Mouse (Mus musculus): ENCODE results near the gene Opa3. TPM values are rescaled to one million over a fixed set of nuclear protein-coding genes. Genes with fewer than 3 reads are reported as not detected.

Gene Opa3
- polyA plus RNA-seq, 1 experiment from 2014 or later, result 40.5 TPM

DNA sequence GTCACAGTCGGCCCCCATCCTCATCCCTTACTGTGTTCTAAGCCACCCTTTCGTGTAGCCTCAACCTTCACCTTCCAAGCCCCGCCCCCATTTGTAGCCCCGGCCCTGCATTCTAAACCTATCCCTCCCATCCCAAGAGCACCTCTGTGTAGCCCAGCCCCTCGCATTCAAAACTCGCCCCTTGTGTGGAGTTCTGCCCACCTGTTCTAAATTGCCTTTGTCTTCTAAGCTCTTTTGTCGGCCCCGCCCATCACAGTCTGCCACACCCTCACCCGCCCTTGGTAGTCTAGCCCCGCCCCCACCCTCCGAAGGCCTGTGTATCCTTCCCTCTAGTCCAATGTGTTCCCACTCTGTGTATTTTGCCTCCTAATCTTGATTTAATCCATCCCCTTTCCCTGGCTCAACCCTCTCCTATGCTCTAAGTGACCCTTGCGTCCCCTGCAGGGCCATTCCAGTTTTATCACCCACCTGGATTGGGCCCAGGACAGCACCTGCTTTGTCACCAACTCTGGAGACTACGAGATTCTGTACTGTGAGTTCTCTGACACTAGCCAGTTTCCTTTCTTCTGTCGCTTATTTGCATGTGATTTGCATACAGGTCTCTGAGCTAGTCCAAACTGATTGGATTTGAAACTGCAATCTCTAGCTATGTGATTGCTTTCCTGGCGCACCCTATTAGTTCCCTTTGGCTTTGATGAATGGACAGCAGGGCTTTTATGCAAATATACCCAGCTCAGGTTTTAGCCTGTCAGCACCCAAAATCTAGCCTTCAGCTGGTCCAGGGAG is 25.9 kb upstream of the Opa3 start:
- H3K9me3 ChIP-seq, result no peaks in the 10 kb centered on the region
- H3K9ac ChIP-seq (replicated peaks), result no peak overlapping the region
- no peaks in the 10 kb centered on the region for H3K4me1 ChIP-seq (replicated peaks)
- H3K36me3 ChIP-seq, result peaks cover 60% of the 10 kb centered on the region
- H3K4me3 ChIP-seq (replicated peaks), result no peak overlapping the region
- H3K4me2 ChIP-seq (replicated peaks), result no peak overlapping the region
- no peaks in the 10 kb centered on the region for H3K27me3 ChIP-seq
- H3K27ac ChIP-seq, result no peak overlapping the region
- 0 out of 2 replicates have a peak, but pooled peaks have one; percentile 27 for ATAC-seq
- WGBS, result 61% methylated on average over 15 of the region's 15 CpGs

DNA sequence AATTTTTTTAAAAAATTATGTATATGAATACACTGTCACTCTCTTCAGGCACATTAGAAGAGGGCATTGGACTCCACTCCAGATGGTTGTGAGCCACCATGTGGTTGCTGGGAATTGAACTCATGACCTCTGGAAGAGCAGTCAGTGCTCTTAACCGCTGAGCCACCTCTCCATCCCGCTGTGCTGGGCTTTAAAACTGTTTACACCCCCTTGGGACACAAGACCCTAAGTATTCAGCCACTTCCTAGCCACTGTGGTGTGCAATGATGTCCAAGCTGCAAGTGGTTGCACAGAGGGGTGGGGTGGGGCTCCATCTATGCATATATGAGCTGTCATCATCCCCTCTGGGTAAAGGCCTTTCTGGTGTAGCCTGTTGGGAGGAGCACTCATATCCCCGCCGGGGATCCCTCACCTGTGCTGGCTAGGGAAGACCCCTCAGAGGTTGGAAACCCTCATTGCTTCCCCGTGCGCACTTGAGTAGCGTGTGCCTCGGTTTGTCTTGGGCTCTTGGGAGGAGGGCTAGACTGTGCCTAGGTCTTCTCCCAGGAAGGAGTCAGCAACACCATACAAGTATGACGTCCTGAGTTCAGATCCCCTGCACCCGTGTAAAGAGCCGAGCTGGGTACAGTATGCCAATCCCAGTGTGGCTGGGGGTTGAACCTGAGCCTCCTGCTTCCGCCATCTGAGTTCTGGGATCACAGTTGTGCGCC is 19.8 kb upstream of the Opa3 start:
- Histone ChIP-seq H3K9ac (replicated peaks) (no peak overlapping the region), H3K4me1 (replicated peaks) (peaks cover 9% of the 10 kb centered on the region), H3K9me3 (no peaks in the 10 kb centered on the region), H3K27ac (no peak overlapping the region), H3K27me3 (peaks cover 11% of the 10 kb centered on the region), H3K4me3 (replicated peaks) (no peak overlapping the region), H3K36me3 (peaks cover 31% of the 10 kb centered on the region), H3K4me2 (replicated peaks) (no peak overlapping the region)
- WGBS, result 79% methylated on average over 13 of the region's 13 CpGs
- ATAC-seq, result no peak; the same call in 1 of the 2 replicates

DNA sequence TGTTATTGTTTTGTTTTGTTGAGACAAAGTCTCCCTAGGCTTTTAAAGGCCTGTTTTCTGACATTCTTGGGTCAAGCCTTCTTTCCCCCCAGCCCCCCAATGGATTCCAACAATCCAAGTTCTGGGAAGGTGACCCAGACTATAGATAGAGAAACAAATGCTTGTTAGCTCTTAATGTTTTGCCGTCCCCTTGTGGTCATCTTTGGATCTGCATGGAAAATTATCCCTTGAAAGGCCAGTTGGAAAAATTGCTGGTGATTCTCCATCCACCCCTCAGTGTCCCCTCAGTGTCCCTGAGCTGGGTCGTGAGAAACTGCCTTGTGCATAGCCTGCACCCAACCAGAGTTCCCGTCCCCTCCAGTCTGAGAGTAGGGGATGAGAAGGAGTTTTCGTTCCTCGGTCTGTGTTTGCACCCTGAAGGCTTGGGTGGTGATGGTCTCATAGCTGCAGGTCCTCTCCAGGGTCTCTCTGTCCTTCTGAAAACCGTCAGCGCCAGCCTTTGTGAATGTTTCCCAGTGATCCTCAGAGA is 19.1 kb upstream of the Opa3 start:
- no peaks in the 10 kb centered on the region for H3K9me3 ChIP-seq
- H3K4me2 ChIP-seq (replicated peaks), result no peak overlapping the region
- WGBS, result 58% methylated on average over 7 of the region's 7 CpGs
- no peak overlapping the region for H3K4me3 ChIP-seq (replicated peaks)
- peaks cover 26% of the 10 kb centered on the region for H3K36me3 ChIP-seq
- H3K4me1 ChIP-seq (replicated peaks), result peaks cover 9% of the 10 kb centered on the region
- no peak for ATAC-seq
- no peak overlapping the region for H3K9ac ChIP-seq (replicated peaks)
- H3K27ac ChIP-seq, result no peak overlapping the region
- peaks cover 15% of the 10 kb centered on the region for H3K27me3 ChIP-seq

- 80% methylated on average over 4 of the region's 4 CpGs for WGBS
- peaks cover 9% of the 10 kb centered on the region for H3K4me1 ChIP-seq (replicated peaks)
- no peak for ATAC-seq
These were observed 18.6 kb upstream of the Opa3 start for GRCm38 (mm10) chr7:19209494-19209893.

GRCm38 (mm10) chr7:19210010-19210409 is 18.1 kb upstream of the Opa3 start:
- no peak overlapping the region for H3K4me2 ChIP-seq (replicated peaks)
- 88% methylated on average over 5 of the region's 5 CpGs for WGBS
- peaks cover 9% of the 10 kb centered on the region for H3K4me1 ChIP-seq (replicated peaks)
- peaks cover 16% of the 10 kb centered on the region for H3K36me3 ChIP-seq
- H3K27ac ChIP-seq, result no peak overlapping the region
- ATAC-seq, result no peak
- H3K9me3 ChIP-seq, result no peaks in the 10 kb centered on the region
- H3K27me3 ChIP-seq, result peaks cover 19% of the 10 kb centered on the region
- H3K4me3 ChIP-seq (replicated peaks), result no peak overlapping the region
- H3K9ac ChIP-seq (replicated peaks), result no peak overlapping the region

More at GRCm38 (mm10) chr7:19209494-19209893, 18.6 kb upstream of the Opa3 start:
- peaks cover 19% of the 10 kb centered on the region for H3K27me3 ChIP-seq
- no peak overlapping the region for H3K4me3 ChIP-seq (replicated peaks)
- H3K4me2 ChIP-seq (replicated peaks), result no peak overlapping the region
- no peak overlapping the region for H3K9ac ChIP-seq (replicated peaks)
- no peak overlapping the region for H3K27ac ChIP-seq
- H3K9me3 ChIP-seq, result no peaks in the 10 kb centered on the region
- H3K36me3 ChIP-seq, result peaks cover 21% of the 10 kb centered on the region

GRCm38 (mm10) chr7:19211041-19211675 is 17.0 kb upstream of the Opa3 start:
- peaks cover 19% of the 10 kb centered on the region for H3K27me3 ChIP-seq
- H3K9me3 ChIP-seq, result no peaks in the 10 kb centered on the region
- ATAC-seq, result no peak
- no peak overlapping the region for H3K4me2 ChIP-seq (replicated peaks)
- peaks cover 5% of the 10 kb centered on the region; the same call in 1 of the 2 replicates for H3K36me3 ChIP-seq
- no peak overlapping the region for H3K9ac ChIP-seq (replicated peaks)
- H3K4me3 ChIP-seq (replicated peaks), result no peak overlapping the region
- 43% methylated on average over 5 of the region's 5 CpGs for WGBS
- H3K27ac ChIP-seq, result no peak overlapping the region
- H3K4me1 ChIP-seq (replicated peaks), result peaks cover 12% of the 10 kb centered on the region

GRCm38 (mm10) chr7:19211996-19212755 is 16.0 kb upstream of the Opa3 start, which contains the start of gene Gpr4:
Gpr4 (plus strand) TSS chr7:19212538.
- H3K4me3 ChIP-seq (replicated peaks), result peak within 1 kb of the TSS; percentile 46
- no peaks in the 10 kb centered on the region for H3K9me3 ChIP-seq
- no peak within 1 kb of the TSS; the same call in 1 of the 2 replicates for H3K27ac ChIP-seq
- peaks cover 19% of the 10 kb centered on the region for H3K27me3 ChIP-seq
- WGBS, result 2% methylated on average over 29 of the region's 30 CpGs
- peaks cover 5% of the 10 kb centered on the region; the same call in 1 of the 2 replicates for H3K36me3 ChIP-seq
- peak within 1 kb of the TSS; percentile 72 for H3K4me2 ChIP-seq (replicated peaks)
- ATAC-seq, result peak; percentile 81
- peak within 1 kb of the TSS; percentile 61 for H3K9ac ChIP-seq (replicated peaks)
- H3K4me1 ChIP-seq (replicated peaks), result peaks cover 12% of the 10 kb centered on the region

- H3K27ac ChIP-seq, result no peak overlapping the region
- H3K9me3 ChIP-seq, result no peaks in the 10 kb centered on the region
- WGBS, result 68% methylated on average over 2 of the region's 2 CpGs
- no peak overlapping the region for H3K4me3 ChIP-seq (replicated peaks)
- H3K9ac ChIP-seq (replicated peaks), result no peak overlapping the region
- ATAC-seq, result no peak
- H3K27me3 ChIP-seq, result peaks cover 19% of the 10 kb centered on the region
- H3K36me3 ChIP-seq, result no peaks in the 10 kb centered on the region
- H3K4me2 ChIP-seq (replicated peaks), result peak overlapping the region; percentile 72; the same call in 1 of the 2 replicates
- H3K4me1 ChIP-seq (replicated peaks), result peaks cover 12% of the 10 kb centered on the region
These were observed 14.7 kb upstream of the Opa3 start for GRCm38 (mm10) chr7:19213385-19213784.

- peaks cover 19% of the 10 kb centered on the region for H3K27me3 ChIP-seq
- H3K36me3 ChIP-seq, result no peaks in the 10 kb centered on the region
- H3K9me3 ChIP-seq, result no peaks in the 10 kb centered on the region
- 77% methylated on average over 7 of the region's 7 CpGs for WGBS
- peaks cover 12% of the 10 kb centered on the region for H3K4me1 ChIP-seq (replicated peaks)
- H3K27ac ChIP-seq, result no peak overlapping the region
- no peak overlapping the region for H3K9ac ChIP-seq (replicated peaks)
- no peak for ATAC-seq
- no peak overlapping the region for H3K4me2 ChIP-seq (replicated peaks)
- H3K4me3 ChIP-seq (replicated peaks), result no peak overlapping the region
These were observed 13.8 kb upstream of the Opa3 start for GRCm38 (mm10) chr7:19214369-19214768.

- H3K4me2 ChIP-seq (replicated peaks), result no peak overlapping the region
- peaks cover 19% of the 10 kb centered on the region for H3K27me3 ChIP-seq
- H3K27ac ChIP-seq, result no peak overlapping the region
- ATAC-seq, result no peak
- no peak overlapping the region for H3K9ac ChIP-seq (replicated peaks)
- no peaks in the 10 kb centered on the region for H3K36me3 ChIP-seq
- peaks cover 12% of the 10 kb centered on the region for H3K4me1 ChIP-seq (replicated peaks)
- no peaks in the 10 kb centered on the region for H3K9me3 ChIP-seq
- WGBS, result 73% methylated on average over 9 of the region's 9 CpGs
- no peak overlapping the region for H3K4me3 ChIP-seq (replicated peaks)
These were observed 13.2 kb upstream of the Opa3 start for GRCm38 (mm10) chr7:19214940-19215339.

GRCm38 (mm10) chr7:19217492-19217891 is 10.6 kb upstream of the Opa3 start:
- Histone ChIP-seq H3K4me3 (replicated peaks) (no peak overlapping the region), H3K36me3 (no peaks in the 10 kb centered on the region), H3K27me3 (peaks cover 14% of the 10 kb centered on the region), H3K27ac (no peak overlapping the region), H3K9me3 (no peaks in the 10 kb centered on the region), H3K9ac (replicated peaks) (no peak overlapping the region), H3K4me1 (replicated peaks) (peaks cover 5% of the 10 kb centered on the region), H3K4me2 (replicated peaks) (no peak overlapping the region)
- WGBS, result 64% methylated on average over 5 of the region's 5 CpGs
- ATAC-seq, result no peak
